Mouse (Mus musculus) embryonic facial prominence, embryonic 11.5 days (tissue): ENCODE measurements around the gene Mrgpra6. TPM values are rescaled to one million over a fixed set of nuclear protein-coding genes. Genes with fewer than 3 reads are reported as not detected.

Source experiments
- ATAC-seq: fragments of 200-750 bp; cut with Nextera tagmentation; replicated peaks from 2 replicates; pipeline ENCODE4 v1.8.0; 2017; ENCODE audit warnings: low read depth; ENCODE audit not compliant: insufficient number of reproducible peaks, low FRiP score, low TSS enrichment
- DNase-seq: peaks from one replicate; pipeline ENCODE4 v3.0.0-alpha.2; 2015; ENCODE audit warnings: low spot score
- H3K27ac ChIP-seq: fragments of 300-500 bp; sonication (generic); replicated peaks from 2 replicates; pipeline ENCODE4 v1.5.1; 2014; ENCODE audit warnings: mild to moderate bottlenecking, low read depth, low read length, control low read depth
- H3K27me3 ChIP-seq: fragments of 300-500 bp; sonication (generic); 2 replicates; pipeline ENCODE4 v1.6.1; 2014; ENCODE audit warnings: mild to moderate bottlenecking, low read length, moderate library complexity, mixed read lengths; ENCODE audit not compliant: control insufficient read depth, insufficient read depth
- H3K36me3 ChIP-seq: fragments of 300-500 bp; sonication (generic); replicated peaks from 2 replicates; pipeline ENCODE4 v1.6.1; 2014; ENCODE audit warnings: low read depth, mild to moderate bottlenecking, low read length, moderate library complexity, mixed read lengths; ENCODE audit not compliant: control insufficient read depth, insufficient read depth
- H3K4me1 ChIP-seq: fragments of 300-500 bp; sonication (generic); 2 replicates; pipeline ENCODE4 v1.6.1; 2014; ENCODE audit warnings: low read length, mixed read lengths; ENCODE audit not compliant: control insufficient read depth, insufficient read depth
- H3K4me2 ChIP-seq: fragments of 300-500 bp; sonication (generic); 2 replicates; pipeline ENCODE4 v1.6.1; 2014; ENCODE audit warnings: low read depth, mild to moderate bottlenecking, control low read depth, low read length, moderate library complexity
- H3K4me3 ChIP-seq: fragments of 300-500 bp; sonication (generic); 2 replicates; pipeline ENCODE4 v1.5.1; 2014; ENCODE audit warnings: low read depth, low read length, control low read depth
- H3K9ac ChIP-seq: fragments of 300-500 bp; sonication (generic); replicated peaks from 2 replicates; pipeline ENCODE4 v1.6.1; 2014; ENCODE audit warnings: mild to moderate bottlenecking, control low read depth, low read length
- H3K9me3 ChIP-seq: fragments of 300-500 bp; sonication (generic); replicated peaks from 2 replicates; pipeline ENCODE4 v1.6.1; 2016; ENCODE audit warnings: mild to moderate bottlenecking, low read length, inconsistent platforms, mixed read lengths; ENCODE audit not compliant: control insufficient read depth
- WGBS: fragments of 180-500 bp; shearing (Covaris S2); extraction: QIAGEN DNeasy Blood & Tissue Kit; methylation state at CpG from one replicate; pipeline ENCODE4 v1.1.7; 2014; 5-methylcytosine and 5-hydroxymethylcytosine counted together
- polyA plus RNA-seq: library from polyadenylated mRNA; unstranded; fragments of >200 nt; fragmentation: Nextera tagmentation; extraction: Ambion mirVana; gene quantifications from 2 replicates; pipeline ENCODE4 v1.2.1, GENCODE M21; 2014

The Mrgpra6 gene
- not detected in 2 replicates for polyA plus RNA-seq

DNA sequence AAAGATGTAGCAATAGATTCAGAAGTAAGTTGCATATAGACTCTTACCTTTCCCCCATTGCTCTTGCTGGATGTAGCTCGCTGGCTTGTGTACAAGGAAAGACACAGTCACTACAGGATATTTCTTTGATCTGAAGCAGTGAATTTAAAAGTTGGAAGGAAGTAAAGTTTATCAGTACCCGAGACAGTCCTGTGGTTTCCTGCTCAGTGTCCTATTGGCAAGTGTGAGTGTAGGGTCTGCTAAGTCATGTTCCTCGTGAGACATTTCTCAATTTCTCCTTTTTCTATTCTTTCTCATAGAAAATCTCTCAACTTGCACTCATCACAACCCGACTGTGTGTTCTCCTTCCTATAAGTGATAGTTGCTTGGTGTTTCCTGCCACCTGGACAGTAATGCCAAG, at the start of gene Mrgpra6:
TSS of gene Mrgpra6 (minus strand) at position 91 of the 400 bp plus-strand sequence.
- H3K27ac ChIP-seq: no peak within 1 kb of the TSS

DNA sequence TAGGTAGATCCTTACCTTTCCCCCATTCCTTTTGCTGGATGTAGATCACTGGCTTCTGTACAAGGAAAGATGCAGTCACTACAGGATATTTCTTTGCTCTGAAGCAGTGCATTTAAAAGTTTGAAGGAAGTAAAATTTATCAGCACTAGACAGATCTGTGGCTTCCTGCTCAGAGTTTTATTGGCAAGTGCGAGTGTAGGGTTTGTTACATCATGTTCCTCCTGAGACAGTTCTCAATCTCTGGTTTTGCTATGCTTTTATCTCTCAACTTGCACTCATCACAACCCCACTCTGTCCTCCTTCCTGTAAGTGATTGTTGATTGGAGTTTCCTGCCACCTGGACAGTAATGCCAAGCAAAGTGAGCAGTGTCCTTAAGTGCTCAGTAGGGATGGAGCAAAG, 48.0 kb upstream of the Mrgpra6 start, which contains the start of gene Mrgpra9:
TSS of gene Mrgpra9 (minus strand) at position 79 of the 400 bp plus-strand sequence.
- no peak within 1 kb of the TSS for H3K4me2 ChIP-seq
- no peaks in the 10 kb centered on the region for H3K36me3 ChIP-seq
- no peaks in the 10 kb centered on the region for H3K27me3 ChIP-seq
- DNase-seq (no peak), ATAC-seq (no peak)
- no peak within 1 kb of the TSS for H3K27ac ChIP-seq
- WGBS: 70% methylated on average over 1 of the region's 1 CpGs
- H3K4me1 ChIP-seq: no peaks in the 10 kb centered on the region
- no peak within 1 kb of the TSS for H3K9ac ChIP-seq
- no peaks in the 10 kb centered on the region for H3K9me3 ChIP-seq
- H3K4me3 ChIP-seq: no peak within 1 kb of the TSS

More for the DNA sequence above, at the start of gene Mrgpra6:
- Histone ChIP-seq H3K4me3 (no peak within 1 kb of the TSS), H3K9ac (no peak within 1 kb of the TSS), H3K4me1 (no peaks in the 10 kb centered on the region), H3K4me2 (no peak within 1 kb of the TSS), H3K36me3 (no peaks in the 10 kb centered on the region), H3K27me3 (no peaks in the 10 kb centered on the region), H3K9me3 (no peaks in the 10 kb centered on the region)
- DNase-seq: no peak
- ATAC-seq: no peak
- 72% methylated on average over 4 of the region's 4 CpGs for WGBS

DNA sequence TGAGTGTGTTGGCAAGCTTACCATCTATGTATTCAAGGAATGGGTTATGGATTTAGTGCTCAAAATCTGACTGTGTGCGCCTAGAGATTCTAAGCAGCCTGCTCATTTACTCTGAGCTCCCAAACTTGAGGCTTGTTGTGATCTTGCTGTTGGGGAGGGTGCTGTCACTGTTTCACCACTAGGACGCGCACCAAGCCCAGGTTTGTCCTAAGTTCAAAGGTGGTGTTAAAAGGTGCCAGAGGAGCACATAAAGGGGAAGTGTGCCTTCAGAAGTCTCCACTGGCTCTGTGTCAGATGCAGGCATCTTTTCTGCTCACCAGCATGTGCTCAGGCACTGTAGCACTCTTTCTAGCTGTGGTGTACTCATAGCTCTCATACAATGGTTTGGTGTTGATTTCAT, 39.9 kb upstream of the Mrgpra6 start:
- no peak overlapping the region for H3K27ac ChIP-seq
- ATAC-seq: no peak
- no peak overlapping the region for H3K9ac ChIP-seq
- no peaks in the 10 kb centered on the region for H3K36me3 ChIP-seq
- H3K4me3 ChIP-seq: no peak overlapping the region
- no peak overlapping the region for H3K4me2 ChIP-seq
- H3K27me3 ChIP-seq: no peaks in the 10 kb centered on the region
- DNase-seq: no peak
- H3K9me3 ChIP-seq: no peaks in the 10 kb centered on the region
- H3K4me1 ChIP-seq: no peaks in the 10 kb centered on the region
- WGBS: 64% methylated on average over 3 of the region's 3 CpGs

DNA sequence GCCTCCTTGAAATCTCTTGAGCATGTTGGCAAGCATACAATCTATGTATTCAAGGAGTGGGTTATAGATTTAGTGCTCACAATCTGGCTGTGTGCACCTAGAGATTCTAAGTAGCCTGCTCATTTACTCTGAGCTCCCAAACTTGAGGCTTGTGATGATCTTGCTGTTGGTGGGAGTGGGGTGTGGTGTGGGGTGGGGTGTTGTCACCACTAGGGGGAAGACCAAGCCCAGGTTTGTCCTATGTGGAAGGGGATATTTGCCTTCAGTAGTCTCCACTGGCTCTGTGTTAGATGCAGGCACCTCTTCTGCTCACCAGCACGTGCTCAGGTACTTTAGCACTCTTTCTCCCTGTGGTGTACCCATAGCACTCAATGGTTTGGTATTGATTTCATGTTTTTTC, 9.4 kb downstream of the Mrgpra6 start:
- Histone ChIP-seq H3K9ac (no peak overlapping the region), H3K4me1 (no peaks in the 10 kb centered on the region), H3K27me3 (no peaks in the 10 kb centered on the region), H3K27ac (no peak overlapping the region), H3K9me3 (no peaks in the 10 kb centered on the region), H3K4me3 (no peak overlapping the region), H3K4me2 (no peak overlapping the region), H3K36me3 (no peaks in the 10 kb centered on the region)
- ATAC-seq: no peak
- no peak for DNase-seq
- 68% methylated on average over 1 of the region's 1 CpGs for WGBS

DNA sequence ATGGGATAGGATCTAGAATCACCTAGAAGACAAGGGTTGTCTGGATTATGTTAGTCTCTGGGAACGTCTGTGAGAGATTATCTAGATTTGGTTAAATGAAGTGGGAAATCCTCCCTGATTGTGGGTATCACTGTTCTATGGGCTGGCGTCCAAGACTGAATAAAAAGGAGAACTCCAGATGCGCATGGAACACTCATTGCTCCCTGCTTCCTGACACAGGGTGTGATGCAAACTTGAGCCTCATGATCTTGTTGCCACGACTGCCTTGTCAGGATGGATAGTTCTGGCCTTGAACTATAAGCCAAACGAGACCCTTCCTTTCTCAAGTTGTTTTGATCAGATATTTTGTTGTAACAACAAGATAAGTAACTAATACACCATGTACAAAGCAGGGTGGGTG, 33.9 kb downstream of the Mrgpra6 start:
- DNase-seq (no peak), ATAC-seq (no peak)
- Histone ChIP-seq H3K36me3 (no peaks in the 10 kb centered on the region), H3K9ac (no peak overlapping the region), H3K27me3 (no peaks in the 10 kb centered on the region), H3K9me3 (no peaks in the 10 kb centered on the region), H3K4me1 (no peaks in the 10 kb centered on the region), H3K4me3 (no peak overlapping the region), H3K4me2 (no peak overlapping the region), H3K27ac (no peak overlapping the region)
- 74% methylated on average over 5 of the region's 5 CpGs for WGBS

DNA sequence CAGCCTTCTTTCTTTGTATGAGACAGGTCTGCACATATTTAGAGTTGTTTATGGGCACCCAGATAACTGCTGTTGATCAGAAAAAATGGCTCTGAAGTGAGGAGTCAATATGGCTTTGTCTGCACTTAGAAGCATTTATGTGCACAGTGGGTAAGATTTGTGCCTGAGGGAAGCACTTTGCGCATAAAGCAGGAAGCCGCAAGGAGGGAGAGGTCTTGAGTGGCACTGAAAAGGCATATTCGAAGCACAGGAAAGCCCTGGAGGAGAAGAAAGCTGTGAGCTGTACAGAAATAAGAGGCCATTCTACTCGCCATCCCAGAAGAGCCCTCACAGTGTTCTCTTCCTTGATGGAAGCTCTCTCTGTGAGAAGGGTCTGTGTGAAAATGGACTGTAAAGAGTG, 39.7 kb downstream of the Mrgpra6 start:
- Histone ChIP-seq H3K4me1 (no peaks in the 10 kb centered on the region), H3K9ac (no peak overlapping the region), H3K36me3 (no peaks in the 10 kb centered on the region), H3K4me3 (no peak overlapping the region), H3K27me3 (no peaks in the 10 kb centered on the region), H3K4me2 (no peak overlapping the region), H3K27ac (no peak overlapping the region), H3K9me3 (no peaks in the 10 kb centered on the region)
- DNase-seq (no peak), ATAC-seq (no peak)
- 56% methylated on average over 4 of the region's 4 CpGs for WGBS

DNA sequence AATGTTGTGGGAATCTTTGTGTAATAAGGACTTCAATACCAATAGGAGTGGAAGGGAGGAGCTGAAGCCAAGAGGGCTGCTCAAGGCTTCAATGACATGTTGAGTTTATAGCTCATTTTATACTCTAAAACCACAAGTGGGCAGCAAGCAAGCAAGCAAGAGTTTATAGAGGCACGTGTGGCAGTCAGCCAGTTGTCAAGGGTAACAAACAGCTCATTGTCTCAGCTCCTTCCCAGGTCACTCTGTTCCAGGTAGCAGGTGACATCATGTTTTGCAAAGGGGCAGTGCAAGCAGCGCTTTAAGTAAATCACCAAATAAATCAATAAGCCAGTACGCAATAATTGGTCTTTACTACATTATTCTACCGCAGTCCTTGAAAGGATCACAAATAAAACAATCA, 41.5 kb downstream of the Mrgpra6 start:
- Histone ChIP-seq H3K36me3 (no peaks in the 10 kb centered on the region), H3K4me3 (no peak overlapping the region), H3K9ac (no peak overlapping the region), H3K27ac (no peak overlapping the region), H3K4me2 (no peak overlapping the region), H3K27me3 (no peaks in the 10 kb centered on the region), H3K9me3 (no peaks in the 10 kb centered on the region), H3K4me1 (no peaks in the 10 kb centered on the region)
- DNase-seq (no peak), ATAC-seq (no peak)
- 77% methylated on average over 4 of the region's 4 CpGs for WGBS

DNA sequence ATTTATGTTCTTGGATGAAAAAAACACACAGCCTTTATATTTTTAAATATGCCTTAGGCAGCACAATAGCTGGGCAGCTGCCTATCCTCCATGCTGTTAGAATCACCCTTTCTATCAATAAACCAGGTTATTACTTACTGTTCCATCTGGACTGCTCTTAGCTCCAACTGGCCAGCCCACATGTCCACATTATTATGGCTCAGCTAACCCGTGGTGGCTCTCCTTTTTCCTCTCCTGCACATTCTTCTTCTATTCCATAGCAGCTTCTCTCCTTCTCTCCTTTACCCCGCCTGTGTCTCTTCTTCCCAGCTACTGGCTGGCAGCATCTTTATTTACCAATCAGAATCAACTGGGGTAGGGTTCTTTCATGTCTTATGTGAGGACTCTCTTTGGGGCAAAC, 46.3 kb downstream of the Mrgpra6 start:
- 71% methylated on average over 2 of the region's 2 CpGs for WGBS
- no peaks in the 10 kb centered on the region for H3K9me3 ChIP-seq
- no peaks in the 10 kb centered on the region for H3K36me3 ChIP-seq
- ATAC-seq (no peak), DNase-seq (no peak)
- no peak overlapping the region for H3K27ac ChIP-seq
- H3K4me2 ChIP-seq: no peak overlapping the region
- no peaks in the 10 kb centered on the region for H3K27me3 ChIP-seq
- H3K4me1 ChIP-seq: no peaks in the 10 kb centered on the region
- no peak overlapping the region for H3K9ac ChIP-seq
- no peak overlapping the region for H3K4me3 ChIP-seq
